Mouse (Mus musculus): ENCODE measurements around the gene Kctd19. TPM values are rescaled to one million over a fixed set of nuclear protein-coding genes. Genes with fewer than 3 reads are reported as not detected.

The Kctd19 gene
- not detected in 2 replicates for polyA plus RNA-seq (2016; fragmentation: Nextera tagmentation; extraction: Ambion mirVana)

- 2% methylated on average over 34 of the region's 34 CpGs for WGBS
- Histone ChIP-seq H3K9me3 (replicated peaks) (no peaks in the 10 kb centered on the region), H3K27ac (no peak within 1 kb of the TSS), H3K27me3 (ENCODE audit: low read depth, poor library complexity, severe bottlenecking) (peaks cover 36% of the 10 kb centered on the region), H3K36me3 (no peaks in the 10 kb centered on the region), H3K4me1 (peaks cover 8% of the 10 kb centered on the region), H3K4me3 (peak within 1 kb of the TSS; percentile 43)
- DNase-seq (ENCODE audit: low spot score) = peak; percentile 67
These were observed at the start of gene Kctd19, which contains the start of gene Lrrc36 for GRCm38 (mm10) chr8:105413391-105413790. Kctd19 (minus strand) TSS chr8:105413502. Lrrc36 (plus strand) TSS chr8:105413571.

- peak; percentile 24 for DNase-seq (ENCODE audit: low spot score)
- Histone ChIP-seq H3K27me3 (ENCODE audit: low read depth, poor library complexity, severe bottlenecking) (no peaks in the 10 kb centered on the region), H3K27ac (no peak overlapping the region), H3K36me3 (no peaks in the 10 kb centered on the region), H3K9me3 (replicated peaks) (no peaks in the 10 kb centered on the region), H3K4me1 (peaks cover 24% of the 10 kb centered on the region), H3K4me3 (no peak overlapping the region)
- 51% methylated on average over 13 of the region's 13 CpGs for WGBS
These were observed 47.9 kb upstream of the Kctd19 start for GRCm38 (mm10) chr8:105461085-105461803.

- WGBS = 67% methylated on average over 10 of the region's 10 CpGs
- no peaks in the 10 kb centered on the region for H3K9me3 ChIP-seq (replicated peaks)
- no peaks in the 10 kb centered on the region for H3K27me3 ChIP-seq (ENCODE audit: low read depth, poor library complexity, severe bottlenecking)
- H3K4me1 ChIP-seq = peaks cover 15% of the 10 kb centered on the region
- DNase-seq (ENCODE audit: low spot score) = peak; percentile 26
- H3K4me3 ChIP-seq = no peak overlapping the region
- no peaks in the 10 kb centered on the region for H3K36me3 ChIP-seq
- no peak overlapping the region for H3K27ac ChIP-seq
These were observed 41.9 kb upstream of the Kctd19 start for GRCm38 (mm10) chr8:105455218-105455617.

GRCm38 (mm10) chr8:105454088-105454487 is 40.8 kb upstream of the Kctd19 start:
- H3K27me3 ChIP-seq (ENCODE audit: low read depth, poor library complexity, severe bottlenecking) = no peaks in the 10 kb centered on the region
- WGBS = 64% methylated on average over 5 of the region's 5 CpGs

GRCm38 (mm10) chr8:105453296-105453695 is 40.0 kb upstream of the Kctd19 start:
- no peak for DNase-seq (ENCODE audit: low spot score)
- H3K27me3 ChIP-seq (ENCODE audit: low read depth, poor library complexity, severe bottlenecking) = no peaks in the 10 kb centered on the region
- no peaks in the 10 kb centered on the region for H3K36me3 ChIP-seq
- no peaks in the 10 kb centered on the region for H3K9me3 ChIP-seq (replicated peaks)
- H3K27ac ChIP-seq = no peak overlapping the region; the same call in 1 of the 2 replicates
- H3K4me1 ChIP-seq = peaks cover 12% of the 10 kb centered on the region
- no peak overlapping the region for H3K4me3 ChIP-seq
- 82% methylated on average over 5 of the region's 5 CpGs for WGBS

More at GRCm38 (mm10) chr8:105454088-105454487, 40.8 kb upstream of the Kctd19 start:
- H3K4me1 ChIP-seq = peaks cover 15% of the 10 kb centered on the region
- no peak for DNase-seq (ENCODE audit: low spot score)
- no peaks in the 10 kb centered on the region for H3K9me3 ChIP-seq (replicated peaks)
- H3K36me3 ChIP-seq = no peaks in the 10 kb centered on the region
- H3K27ac ChIP-seq = no peak overlapping the region
- no peak overlapping the region for H3K4me3 ChIP-seq

- no peak overlapping the region for H3K4me3 ChIP-seq
- DNase-seq (ENCODE audit: low spot score) = no peak
- no peaks in the 10 kb centered on the region for H3K36me3 ChIP-seq
- WGBS = 68% methylated on average over 15 of the region's 15 CpGs
- H3K4me1 ChIP-seq = peaks cover 4% of the 10 kb centered on the region; the same call in 1 of the 2 replicates
- H3K9me3 ChIP-seq (replicated peaks) = no peaks in the 10 kb centered on the region
- no peak overlapping the region for H3K27ac ChIP-seq
- H3K27me3 ChIP-seq (ENCODE audit: low read depth, poor library complexity, severe bottlenecking) = no peaks in the 10 kb centered on the region
These were observed 38.8 kb upstream of the Kctd19 start for GRCm38 (mm10) chr8:105451903-105452603.

GRCm38 (mm10) chr8:105450977-105451376 is 37.7 kb upstream of the Kctd19 start:
- no peak overlapping the region for H3K27ac ChIP-seq
- H3K27me3 ChIP-seq (ENCODE audit: low read depth, poor library complexity, severe bottlenecking) = no peaks in the 10 kb centered on the region
- peaks cover 7% of the 10 kb centered on the region for H3K4me1 ChIP-seq
- DNase-seq (ENCODE audit: low spot score) = no peak
- H3K4me3 ChIP-seq = no peak overlapping the region
- H3K36me3 ChIP-seq = no peaks in the 10 kb centered on the region
- no peaks in the 10 kb centered on the region for H3K9me3 ChIP-seq (replicated peaks)
- WGBS = 93% methylated on average over 1 of the region's 1 CpGs

GRCm38 (mm10) chr8:105448596-105448995 is 35.3 kb upstream of the Kctd19 start:
- H3K36me3 ChIP-seq = no peaks in the 10 kb centered on the region
- DNase-seq (ENCODE audit: low spot score) = no peak
- WGBS = 87% methylated on average over 5 of the region's 5 CpGs

GRCm38 (mm10) chr8:105448188-105448587 is 34.9 kb upstream of the Kctd19 start:
- 96% methylated on average over 3 of the region's 3 CpGs for WGBS
- H3K4me3 ChIP-seq = no peak overlapping the region
- no peaks in the 10 kb centered on the region for H3K9me3 ChIP-seq (replicated peaks)
- DNase-seq (ENCODE audit: low spot score) = no peak
- H3K27ac ChIP-seq = no peak overlapping the region
- H3K27me3 ChIP-seq (ENCODE audit: low read depth, poor library complexity, severe bottlenecking) = no peaks in the 10 kb centered on the region
- no peaks in the 10 kb centered on the region for H3K36me3 ChIP-seq
- H3K4me1 ChIP-seq = peaks cover 11% of the 10 kb centered on the region

More at GRCm38 (mm10) chr8:105448596-105448995, 35.3 kb upstream of the Kctd19 start:
- Histone ChIP-seq H3K4me1 (peaks cover 12% of the 10 kb centered on the region), H3K27me3 (ENCODE audit: low read depth, poor library complexity, severe bottlenecking) (no peaks in the 10 kb centered on the region), H3K4me3 (no peak overlapping the region), H3K9me3 (replicated peaks) (no peaks in the 10 kb centered on the region), H3K27ac (no peak overlapping the region)

- DNase-seq (ENCODE audit: low spot score) = no peak
- Histone ChIP-seq H3K4me1 (peaks cover 8% of the 10 kb centered on the region), H3K9me3 (replicated peaks) (no peaks in the 10 kb centered on the region), H3K36me3 (no peaks in the 10 kb centered on the region), H3K27me3 (ENCODE audit: low read depth, poor library complexity, severe bottlenecking) (no peaks in the 10 kb centered on the region), H3K27ac (no peak overlapping the region), H3K4me3 (no peak overlapping the region)
- WGBS = 35% methylated on average over 4 of the region's 4 CpGs
These were observed 32.8 kb upstream of the Kctd19 start for GRCm38 (mm10) chr8:105446127-105446552.

- DNase-seq (ENCODE audit: low spot score) = no peak
- no peaks in the 10 kb centered on the region for H3K36me3 ChIP-seq
- H3K4me3 ChIP-seq = no peak overlapping the region
- no peaks in the 10 kb centered on the region for H3K9me3 ChIP-seq (replicated peaks)
- H3K4me1 ChIP-seq = peaks cover 8% of the 10 kb centered on the region
- 52% methylated on average over 11 of the region's 11 CpGs for WGBS
- H3K27me3 ChIP-seq (ENCODE audit: low read depth, poor library complexity, severe bottlenecking) = no peaks in the 10 kb centered on the region
- no peak overlapping the region for H3K27ac ChIP-seq
These were observed 32.2 kb upstream of the Kctd19 start for GRCm38 (mm10) chr8:105445296-105446126.

GRCm38 (mm10) chr8:105442661-105443060 is 29.4 kb upstream of the Kctd19 start:
- no peak for DNase-seq (ENCODE audit: low spot score)
- WGBS = 90% methylated on average over 5 of the region's 5 CpGs
- Histone ChIP-seq H3K9me3 (replicated peaks) (no peaks in the 10 kb centered on the region), H3K4me1 (peaks cover 8% of the 10 kb centered on the region), H3K27me3 (ENCODE audit: low read depth, poor library complexity, severe bottlenecking) (0 out of 2 replicates have a peak, but pooled peaks cover 3% of the 10 kb centered on the region), H3K4me3 (no peak overlapping the region), H3K36me3 (no peaks in the 10 kb centered on the region), H3K27ac (no peak overlapping the region)
